Mouse (Mus musculus): ENCODE data around the gene Gm49395.

The Gm49395 gene

DNA sequence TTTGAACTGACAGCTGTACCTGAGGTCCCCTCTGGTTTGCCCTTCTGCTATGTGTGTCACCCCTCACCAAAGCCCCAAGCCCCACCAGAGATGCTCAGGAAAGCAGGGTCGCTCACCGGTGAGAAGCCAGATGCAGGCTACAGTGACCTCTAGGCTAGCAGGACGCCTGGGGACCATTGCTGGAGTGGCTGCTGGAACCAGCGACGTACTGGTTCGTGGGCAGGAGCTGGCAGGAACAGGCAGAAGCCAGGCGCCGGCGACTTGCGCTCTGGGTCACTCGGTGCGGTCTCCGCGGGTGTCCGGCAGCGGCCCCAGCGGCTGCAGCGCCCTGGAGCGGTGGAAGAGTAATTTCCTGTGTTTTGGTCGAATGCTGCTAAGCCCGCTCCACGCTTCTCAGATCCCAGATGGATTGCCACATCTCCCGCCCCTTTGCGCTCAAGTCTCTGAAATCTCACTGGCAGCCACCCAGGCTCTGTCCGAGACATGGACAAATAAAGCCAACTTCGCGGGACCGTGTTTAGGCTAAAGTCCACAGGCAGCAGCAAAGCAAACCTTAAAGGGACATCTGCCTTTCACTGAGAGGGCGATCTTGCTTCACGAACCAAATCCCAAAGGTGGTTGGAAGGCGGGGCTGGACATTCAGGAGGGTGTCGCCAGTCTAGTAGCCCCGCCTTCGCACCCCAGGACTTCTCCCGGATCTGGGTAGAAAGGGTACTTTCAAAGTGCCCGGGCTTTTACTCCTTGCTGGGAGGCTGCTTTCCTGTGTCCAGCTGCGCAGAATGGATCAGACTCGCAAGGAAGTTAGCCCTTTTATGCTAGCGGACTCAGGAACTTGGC is at the start of gene Gm49395, which contains the start of gene Itga1:
Gene Gm49395 (minus strand): TSS at position 567 of the 837 bp plus-strand sequence.
Gene Itga1 (minus strand): TSS at position 610 of the 837 bp plus-strand sequence.
- peak; percentile 74 for DNase-seq (ENCODE audit: low spot score)

DNA sequence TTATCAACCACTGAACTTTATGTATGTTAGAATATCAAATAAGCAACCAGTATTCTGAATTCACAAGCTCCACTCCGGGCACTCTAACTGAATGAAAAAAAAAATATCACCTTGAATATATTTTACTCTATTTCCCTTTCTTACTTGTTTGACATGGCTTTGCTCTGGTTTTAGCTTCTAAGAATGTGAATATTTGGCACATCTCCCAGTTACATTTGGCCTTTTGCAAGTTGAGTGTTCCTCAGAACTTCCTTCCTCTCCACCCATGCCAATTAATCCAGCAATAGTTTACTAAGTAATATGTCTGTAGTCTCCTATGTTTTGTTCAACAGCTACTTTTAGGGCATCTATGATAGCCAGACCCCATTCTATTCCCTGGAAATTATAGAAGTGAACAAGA is 48.9 kb upstream of the Gm49395 start:
- DNase-seq (ENCODE audit: low spot score) = no peak

DNA sequence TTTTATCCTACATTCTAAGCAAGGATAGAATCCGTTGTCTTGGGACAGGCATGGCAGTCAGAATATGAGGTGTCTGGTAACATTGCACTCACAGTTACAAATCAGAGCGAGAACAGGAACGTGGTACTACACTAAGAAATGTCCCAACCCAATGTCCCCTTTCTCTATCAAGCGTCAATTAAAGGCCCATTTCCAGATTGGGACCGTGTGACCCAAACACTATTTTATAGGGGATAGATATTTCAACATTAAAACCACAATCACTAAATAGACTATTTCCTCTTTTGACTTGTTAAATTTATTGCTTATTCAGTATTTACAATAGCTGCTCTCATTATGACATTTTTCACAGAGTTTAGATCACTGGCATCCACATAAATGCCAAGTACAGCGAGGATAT is 48.1 kb upstream of the Gm49395 start:
- DNase-seq (ENCODE audit: low spot score) = no peak

DNA sequence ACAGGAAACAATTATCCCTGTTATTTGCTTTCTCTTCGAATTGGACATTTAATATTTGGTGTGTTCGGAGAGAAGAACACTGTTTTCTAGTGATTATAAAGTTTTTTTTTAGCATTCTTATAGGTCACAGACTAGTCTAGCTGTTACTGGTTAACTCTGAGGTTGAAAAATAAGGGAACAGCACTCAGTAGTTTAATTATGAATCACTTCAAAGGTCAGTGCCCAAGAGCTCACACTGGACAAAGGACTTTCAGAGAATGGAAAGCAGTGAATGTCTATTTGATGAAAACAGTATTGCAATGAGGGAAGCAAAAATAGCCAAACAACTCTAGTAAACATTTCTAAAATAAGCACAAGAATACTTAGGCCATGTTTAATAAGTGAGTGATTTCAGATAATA is 41.9 kb upstream of the Gm49395 start:
- no peak for DNase-seq (ENCODE audit: low spot score)

DNA sequence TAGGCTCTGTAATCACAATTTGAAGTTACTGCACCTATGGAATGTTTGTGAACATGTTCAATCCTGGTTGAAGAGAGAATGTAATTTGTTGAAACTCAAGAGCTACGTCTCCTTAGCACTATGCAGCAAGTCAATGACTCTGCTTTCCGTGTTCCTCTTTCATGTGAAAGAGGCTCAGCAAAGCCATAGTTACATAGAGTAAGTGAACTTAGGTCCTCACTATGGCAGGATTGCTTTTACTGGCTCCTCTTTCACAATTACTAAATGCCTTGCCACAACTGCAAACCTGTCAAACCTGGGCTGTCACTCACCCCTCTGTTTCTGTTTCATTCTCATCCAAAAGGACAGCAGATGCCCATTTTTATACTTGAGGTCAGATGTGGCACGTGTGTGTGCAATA is 40.3 kb upstream of the Gm49395 start:
- DNase-seq (ENCODE audit: low spot score) = no peak

DNA sequence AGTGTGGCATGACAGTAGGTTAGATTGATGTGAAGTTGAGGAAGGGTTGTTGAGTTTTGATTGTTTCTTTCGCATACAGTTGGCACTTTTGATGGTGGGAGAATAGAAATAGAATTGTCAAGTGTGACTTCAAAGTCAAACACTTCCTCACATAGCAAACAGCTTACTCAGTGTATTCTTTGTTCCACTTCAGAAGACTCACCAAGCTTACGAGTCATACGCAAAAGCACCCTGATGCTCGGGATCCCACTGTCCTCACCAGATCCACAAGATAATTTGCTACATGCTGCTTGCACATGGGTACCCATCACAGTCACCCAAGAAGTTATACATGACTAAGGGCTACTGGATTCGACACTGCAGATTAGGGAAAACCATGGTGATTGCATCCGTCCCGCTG is 36.8 kb upstream of the Gm49395 start:
- DNase-seq (ENCODE audit: low spot score) = no peak

DNA sequence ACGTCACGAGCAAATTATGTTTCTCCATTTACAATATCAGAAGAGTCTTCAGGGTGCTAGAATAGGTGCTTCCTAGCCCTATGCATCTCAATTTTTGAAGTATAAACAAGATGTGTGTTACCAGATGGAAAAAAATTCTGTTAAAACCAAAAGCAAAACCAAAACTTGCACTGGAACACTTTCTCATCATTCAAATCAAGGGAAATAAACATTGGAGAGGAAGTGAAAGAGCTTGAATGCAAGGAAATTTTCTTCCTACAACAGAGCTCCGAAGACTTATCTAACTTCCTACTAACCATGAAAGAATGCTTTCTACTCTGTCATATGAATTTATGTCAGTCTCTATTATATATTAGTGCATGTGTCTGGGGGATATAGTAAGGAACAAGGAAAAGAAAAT is 35.0 kb upstream of the Gm49395 start:
- DNase-seq (ENCODE audit: low spot score) = no peak

DNA sequence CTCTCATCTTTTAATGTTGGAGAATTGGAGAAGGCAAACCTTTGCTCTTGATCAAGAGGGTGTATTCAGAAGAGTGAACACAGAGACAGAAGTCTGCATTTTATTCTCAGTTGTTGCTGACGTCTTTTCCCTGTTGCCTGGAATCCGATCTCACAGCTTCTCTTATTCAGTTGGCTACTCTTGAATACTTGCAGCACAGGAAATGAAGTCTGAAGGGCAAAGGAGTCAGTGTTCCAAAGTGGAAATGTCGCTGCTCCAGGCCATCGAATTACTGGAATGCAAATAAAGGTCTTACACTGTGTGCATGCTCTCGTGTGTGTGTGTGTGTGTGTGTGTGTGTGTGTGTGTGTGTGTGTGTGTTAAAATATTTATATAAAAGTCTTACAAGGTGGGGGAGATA is 30.7 kb upstream of the Gm49395 start:
- peak; percentile 16 for DNase-seq (ENCODE audit: low spot score)

DNA sequence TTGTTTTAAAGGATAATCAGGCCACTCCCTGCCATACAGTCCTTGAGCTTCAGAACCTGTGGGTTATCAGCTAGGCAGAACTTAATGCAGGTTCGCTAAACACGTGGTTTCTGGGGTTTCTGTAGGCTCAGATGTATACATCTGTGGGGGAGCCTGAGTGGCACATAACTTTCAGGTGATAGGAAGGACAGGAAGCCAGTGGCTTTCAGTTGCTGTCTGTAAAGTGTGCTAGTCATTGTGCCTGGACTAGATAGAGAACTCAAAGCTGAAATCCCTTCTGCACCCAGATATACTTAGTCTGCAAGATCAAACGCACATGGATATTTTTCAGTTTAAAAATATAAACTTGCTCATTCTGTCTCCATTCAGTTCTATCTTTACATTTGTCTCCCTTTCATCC is 29.7 kb upstream of the Gm49395 start:
- no peak for DNase-seq (ENCODE audit: low spot score)

DNA sequence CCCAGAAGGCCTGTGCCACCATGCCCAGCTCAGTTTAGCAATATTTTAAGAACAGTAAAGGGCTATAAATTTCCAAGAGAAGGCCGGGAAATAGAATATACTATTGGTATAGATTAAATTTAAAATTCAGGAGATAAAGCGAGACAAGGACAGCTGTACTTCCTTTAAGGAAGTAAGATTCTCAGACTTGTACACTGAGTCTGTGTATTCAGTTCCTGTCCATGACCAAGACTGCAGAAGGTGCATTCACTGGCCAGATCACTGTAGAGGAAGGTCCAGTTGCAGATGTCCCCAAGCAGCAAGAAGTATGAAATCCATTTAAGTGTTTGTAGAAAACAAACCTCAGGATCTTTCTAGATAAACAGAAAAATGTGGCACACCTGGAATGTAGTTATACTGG is 28.3 kb upstream of the Gm49395 start:
- DNase-seq (ENCODE audit: low spot score) = no peak

DNA sequence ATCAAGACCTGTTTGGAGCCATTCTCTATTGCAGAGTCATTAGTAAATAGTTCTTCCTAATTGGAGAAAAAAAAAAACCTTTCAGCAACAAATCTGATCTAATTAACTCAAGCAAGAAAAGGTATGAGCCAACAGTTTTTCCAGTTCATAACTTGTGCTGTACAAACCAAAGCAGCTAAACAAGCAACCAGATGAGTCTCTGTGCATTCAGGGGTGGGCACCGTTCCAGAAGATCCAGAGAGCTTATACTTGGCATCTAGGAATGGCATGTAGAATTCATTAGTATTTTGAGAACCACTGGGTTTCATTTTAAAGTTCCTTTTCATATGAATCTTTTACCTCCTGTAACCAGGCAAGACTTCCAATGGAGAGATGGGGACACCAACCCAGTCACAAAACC is 26.1 kb upstream of the Gm49395 start:
- DNase-seq (ENCODE audit: low spot score) = no peak

DNA sequence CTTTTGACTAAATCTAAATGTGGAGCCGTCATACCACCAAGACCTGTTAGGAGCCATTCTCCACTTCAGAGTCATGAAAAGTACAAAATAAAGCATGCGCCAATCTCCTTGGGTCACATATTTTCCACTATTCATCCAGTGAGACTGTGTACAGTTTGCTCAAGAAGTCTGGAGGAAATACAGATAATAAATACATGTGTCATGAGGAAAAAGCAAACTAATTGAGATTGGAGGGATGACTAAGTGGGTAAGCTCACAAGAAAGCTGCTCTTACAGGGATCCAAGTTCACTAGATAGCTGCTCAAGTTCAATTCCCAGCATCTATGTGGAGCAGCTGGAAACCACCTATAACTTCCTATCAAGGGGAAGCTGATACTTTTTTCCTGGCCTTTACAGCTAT is 24.8 kb upstream of the Gm49395 start:
- DNase-seq (ENCODE audit: low spot score) = no peak

DNA sequence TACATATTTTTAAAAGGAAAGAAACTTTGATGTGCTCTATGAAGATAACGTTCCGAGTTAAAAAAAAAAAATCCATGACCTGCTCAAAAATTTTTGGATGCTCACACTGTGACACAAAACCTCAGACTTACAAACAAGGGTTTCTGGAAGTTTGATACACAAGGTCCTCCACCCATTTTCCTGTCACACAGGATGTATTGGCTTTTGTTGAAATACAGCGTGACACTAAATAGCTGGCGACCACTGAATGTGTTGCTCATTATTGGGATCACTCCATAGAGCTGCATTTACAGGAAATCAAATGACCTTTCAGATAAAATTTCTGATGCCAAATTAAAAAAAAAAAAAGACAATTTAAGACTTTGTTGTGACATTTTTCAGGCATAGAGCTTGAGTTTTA is 23.4 kb upstream of the Gm49395 start:
- DNase-seq (ENCODE audit: low spot score) = no peak

DNA sequence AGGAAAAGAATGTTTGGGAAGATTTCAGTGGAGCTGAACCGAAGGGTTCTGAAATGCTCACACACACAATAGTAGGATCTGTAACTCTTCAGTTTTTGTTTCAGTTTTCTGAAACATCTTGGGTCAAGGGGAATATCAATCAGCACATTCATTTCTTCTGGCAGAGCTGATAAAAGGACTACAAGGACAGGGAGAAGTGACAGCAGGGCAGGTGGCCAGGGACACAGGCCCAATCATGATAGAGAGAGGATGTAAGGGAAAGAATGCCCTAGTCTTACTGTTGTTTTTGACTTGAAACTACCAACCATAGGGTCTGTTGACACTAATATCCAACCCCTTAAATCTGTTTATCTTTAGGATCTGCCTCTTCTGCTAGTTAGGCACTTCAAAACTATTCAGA is 22.8 kb upstream of the Gm49395 start:
- no peak for DNase-seq (ENCODE audit: low spot score)

DNA sequence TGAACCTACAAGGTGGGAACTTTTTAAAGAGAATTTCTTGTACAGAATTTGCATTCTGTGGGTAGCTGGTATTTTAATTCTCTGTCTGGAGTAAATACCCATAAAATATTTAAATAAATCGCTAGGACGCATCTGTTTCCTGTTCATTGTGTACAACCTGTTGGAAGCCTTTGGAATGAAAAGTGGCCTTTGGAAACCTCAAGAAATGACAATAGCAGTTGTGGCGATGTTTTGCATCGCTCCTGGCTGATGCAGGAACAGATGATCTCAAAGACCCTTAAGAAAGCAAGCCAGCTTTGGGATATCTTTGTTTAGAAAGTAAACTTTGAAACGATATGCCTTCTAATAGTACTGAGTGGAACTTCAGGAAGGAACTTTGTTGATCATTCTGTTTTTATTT is 17.0 kb upstream of the Gm49395 start:
- no peak for DNase-seq (ENCODE audit: low spot score)

DNA sequence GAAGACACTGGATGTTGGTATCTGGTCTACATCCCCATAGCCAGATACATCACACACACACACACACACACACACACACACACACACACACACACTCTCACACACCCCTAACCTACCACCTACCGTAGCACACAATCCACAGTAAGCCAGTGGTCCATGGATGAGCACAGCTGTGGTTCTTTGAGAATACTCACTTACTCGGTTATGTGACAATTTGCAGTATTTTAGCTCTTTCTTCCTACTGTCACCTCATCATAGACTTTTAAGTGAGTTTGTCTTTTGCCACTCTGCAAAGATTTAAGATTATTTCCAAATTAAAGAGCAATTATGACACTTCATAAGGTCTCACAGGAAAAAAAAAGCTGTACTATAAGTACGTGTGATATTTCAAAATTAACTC is 16.5 kb upstream of the Gm49395 start:
- no peak for DNase-seq (ENCODE audit: low spot score)

DNA sequence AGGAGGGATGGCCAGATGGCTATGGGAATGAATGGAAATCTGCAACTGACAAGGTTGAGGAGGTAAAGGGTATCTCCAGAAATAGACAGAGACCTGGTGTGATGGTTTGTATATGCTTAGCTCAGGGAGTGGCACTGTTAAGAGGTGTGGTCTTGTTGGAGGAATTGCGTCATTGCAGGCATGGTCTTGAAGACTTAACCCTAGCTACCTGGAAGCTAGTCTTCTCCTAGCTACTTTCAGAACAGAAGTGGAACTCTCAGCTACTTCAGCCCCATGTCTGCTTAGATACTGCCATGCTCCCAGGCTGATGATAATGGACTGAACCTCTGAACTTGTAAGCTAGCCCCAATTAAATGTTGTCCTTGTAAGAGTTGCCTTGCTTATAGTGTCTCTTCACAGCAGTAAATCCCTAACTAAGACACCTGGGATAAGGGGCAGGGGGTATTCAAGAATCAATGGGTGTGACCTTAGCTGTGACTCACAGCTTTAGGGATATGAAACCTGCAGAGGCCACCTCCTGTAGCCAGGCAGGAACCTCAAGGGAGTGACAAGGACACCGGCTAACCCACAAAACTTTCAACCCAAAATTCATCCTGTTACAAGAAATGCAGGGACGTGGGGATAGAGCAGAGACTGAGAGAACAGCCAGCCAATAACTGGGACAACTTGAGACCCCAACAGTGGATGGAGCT is 15.4 kb upstream of the Gm49395 start:
- DNase-seq (ENCODE audit: low spot score) = no peak

DNA sequence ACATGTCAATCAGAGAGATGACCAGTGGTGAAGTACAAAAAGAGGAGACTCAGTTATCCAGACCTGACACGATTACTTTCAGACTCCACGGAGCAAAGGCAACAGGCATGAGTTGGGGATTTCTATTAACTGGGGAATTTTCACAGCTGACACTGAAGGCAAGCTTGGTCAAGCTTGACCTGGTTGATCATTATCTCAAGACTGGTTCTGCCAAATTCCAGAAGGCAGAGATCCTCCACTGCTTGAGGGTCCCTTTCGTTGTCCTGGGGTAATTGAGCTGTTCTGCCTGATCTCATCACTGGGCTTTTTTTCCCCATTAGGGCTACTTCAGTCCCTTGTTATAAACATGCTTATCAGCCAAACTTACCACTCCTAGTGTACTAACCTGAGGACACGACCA is 7.9 kb upstream of the Gm49395 start:
- no peak for DNase-seq (ENCODE audit: low spot score)

DNA sequence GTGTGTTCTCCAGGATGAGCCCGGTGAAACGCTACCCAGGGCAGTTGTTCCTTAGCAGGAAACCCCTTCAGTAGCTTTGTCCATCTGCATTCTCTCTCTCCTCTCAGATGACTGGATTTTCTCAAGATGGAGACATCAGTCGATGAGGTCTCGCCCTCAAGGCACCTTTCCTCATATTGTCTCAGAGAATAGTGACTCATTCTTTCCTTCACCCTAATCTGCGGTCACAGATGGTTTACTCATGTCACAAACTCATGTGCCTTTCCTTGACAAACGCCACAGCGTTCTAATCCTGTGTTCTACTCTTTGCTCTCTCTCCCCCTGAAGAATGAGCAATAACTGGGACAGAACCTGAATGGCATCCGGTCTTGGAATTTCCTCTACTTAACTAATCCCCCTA is 5.7 kb upstream of the Gm49395 start:
- DNase-seq (ENCODE audit: low spot score) = no peak

DNA sequence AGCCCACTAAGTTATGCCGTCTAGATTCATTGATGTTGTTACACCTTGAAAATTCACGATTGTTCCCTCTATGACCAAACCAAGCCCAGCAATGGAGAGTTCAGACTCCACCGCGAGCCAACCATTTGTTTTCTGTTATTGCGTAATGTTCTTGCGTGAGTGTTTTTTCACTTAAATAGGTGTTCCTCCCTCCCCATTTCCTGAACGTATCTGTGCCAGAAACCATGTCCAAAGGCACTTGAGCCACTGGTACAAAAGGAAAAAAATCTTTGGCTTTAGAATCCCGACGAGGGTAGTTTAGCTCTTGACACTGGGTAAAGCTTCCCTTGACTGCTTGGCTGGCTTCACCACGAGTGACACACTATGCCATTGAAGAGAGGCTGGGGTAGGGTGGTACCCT is 4.5 kb upstream of the Gm49395 start:
- DNase-seq (ENCODE audit: low spot score) = no peak

DNA sequence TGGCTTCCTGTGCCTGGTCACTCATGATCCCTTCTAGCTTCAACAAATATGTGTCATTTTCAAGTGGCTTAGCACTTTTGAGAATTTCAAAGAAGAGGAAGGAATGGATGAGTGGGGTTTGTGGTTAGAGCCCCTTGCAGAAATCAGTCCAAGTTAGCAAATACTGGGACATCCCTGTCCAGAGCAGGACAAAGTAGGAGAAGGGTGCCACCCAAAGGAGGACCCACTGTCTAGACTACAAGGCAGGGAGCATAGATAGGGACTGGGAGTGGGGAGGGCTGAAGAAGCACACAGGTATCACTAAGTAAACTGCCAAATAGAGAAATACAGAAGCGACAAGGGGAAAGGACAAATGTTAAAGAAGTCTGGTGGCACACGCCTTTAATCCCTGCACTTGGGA is 1.0 kb upstream of the Gm49395 start:
- no peak for DNase-seq (ENCODE audit: low spot score)

DNA sequence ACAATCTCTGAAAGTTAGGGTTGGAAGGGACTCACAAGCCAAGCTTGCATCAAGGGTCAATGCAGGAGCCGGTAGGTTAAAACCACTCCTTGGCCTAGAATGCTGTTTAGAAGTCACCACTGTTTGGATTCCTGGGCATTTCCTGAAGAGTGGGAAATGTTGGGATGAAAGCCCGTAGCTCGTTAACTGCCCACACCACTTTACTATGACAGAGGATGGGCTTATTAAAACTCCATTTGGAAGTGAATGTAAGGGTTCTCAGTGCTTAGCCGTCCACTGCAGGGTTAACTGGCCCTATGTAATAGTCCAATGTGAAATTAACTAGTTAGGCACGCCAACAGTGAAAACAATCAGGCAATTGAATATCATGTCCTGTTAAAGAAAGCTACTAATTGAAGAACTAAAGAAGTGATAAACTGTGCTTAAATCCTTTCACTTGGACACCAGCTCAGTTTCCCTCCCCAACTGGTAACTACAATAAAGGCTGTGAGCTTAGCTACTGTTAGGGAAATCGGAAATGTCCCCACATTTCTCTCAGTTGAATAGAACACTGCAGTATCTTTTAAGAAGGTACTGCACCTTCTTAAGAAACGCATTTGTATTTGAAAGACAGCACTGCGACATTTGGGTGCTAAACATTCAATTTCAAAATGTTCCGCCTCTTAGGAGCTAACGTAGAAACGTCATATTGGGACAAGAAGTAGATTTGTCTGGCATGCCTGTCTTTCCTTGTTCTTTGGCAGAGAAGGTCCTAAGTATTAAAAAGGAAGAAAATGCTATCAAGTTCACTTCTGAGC is 1.1 kb downstream of the Gm49395 start:
- DNase-seq (ENCODE audit: low spot score) = no peak

DNA sequence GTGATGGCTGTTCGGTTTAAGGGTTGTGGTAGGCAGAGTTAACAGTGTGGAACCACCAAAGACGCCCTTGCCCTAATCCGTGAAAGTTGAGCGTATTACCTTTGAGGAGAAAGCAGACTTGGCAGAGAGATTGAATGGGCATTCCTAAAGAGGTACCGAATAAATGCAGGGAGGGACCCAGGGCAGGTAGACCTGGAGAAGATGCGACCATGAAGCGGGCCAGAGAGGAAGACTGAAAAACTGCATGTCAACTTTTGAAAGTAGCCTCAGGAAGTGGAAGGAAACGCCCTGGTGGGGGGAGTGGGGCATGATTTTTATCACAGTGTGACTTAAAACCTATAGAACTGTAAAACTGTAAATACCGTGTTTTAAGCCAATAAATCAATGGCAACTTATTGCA is 2.3 kb downstream of the Gm49395 start:
- DNase-seq (ENCODE audit: low spot score) = no peak

Measured in embryo, embryonic 10 days (tissue).